Mouse (Mus musculus): ENCODE results near the gene Zfp286.

DNA sequence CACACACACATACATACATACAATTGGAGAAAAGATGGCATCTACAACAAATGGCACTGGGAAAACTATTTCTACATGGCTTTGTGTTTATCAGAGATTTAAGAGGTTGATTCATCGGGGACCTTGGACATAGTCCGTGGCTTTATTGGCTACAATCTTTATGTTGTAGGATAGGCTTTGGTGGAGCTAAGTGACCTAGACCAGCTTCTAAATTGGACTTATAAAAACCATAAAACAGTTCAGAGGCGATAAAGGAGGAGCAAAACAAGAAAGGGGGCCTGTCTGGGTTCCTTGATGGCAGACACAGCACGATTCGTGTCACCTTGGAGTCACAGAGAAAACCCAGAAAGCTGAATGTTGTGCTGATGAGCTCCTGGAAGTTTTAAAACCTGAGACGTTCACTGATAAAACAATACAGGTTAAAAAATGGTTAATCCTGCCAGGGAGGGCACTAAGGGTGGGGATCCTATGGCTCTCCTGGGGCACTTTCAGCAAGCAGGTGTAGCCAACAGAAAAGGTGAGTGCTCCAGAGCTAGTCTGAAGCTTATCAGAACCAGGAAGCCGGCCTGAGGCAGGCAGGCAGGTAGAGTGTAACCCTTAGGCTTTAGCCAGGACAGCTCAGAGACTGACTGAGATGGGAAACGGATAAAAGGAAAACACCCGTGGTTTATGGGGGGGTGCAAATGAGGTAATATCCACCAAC is 28.4 kb downstream of the Zfp286 start:
- TF ChIP-seq CTCF (IDR thresholded peaks at IDR 0.05; ENCODE audit: extremely low read depth, insufficient read depth, low read length) (no peak), POLR2A (IDR thresholded peaks at IDR 0.05; ENCODE audit: extremely low read depth, insufficient read depth, low read length) (no peak)
